Mouse (Mus musculus): ENCODE results near the gene Hadha. TPM values are rescaled to one million over a fixed set of nuclear protein-coding genes. Genes with fewer than 3 reads are reported as not detected.

The Hadha gene
- total and polyA plus RNA-seq, 3 experiments, result 76.0 to 117 (median 83.0) TPM

DNA sequence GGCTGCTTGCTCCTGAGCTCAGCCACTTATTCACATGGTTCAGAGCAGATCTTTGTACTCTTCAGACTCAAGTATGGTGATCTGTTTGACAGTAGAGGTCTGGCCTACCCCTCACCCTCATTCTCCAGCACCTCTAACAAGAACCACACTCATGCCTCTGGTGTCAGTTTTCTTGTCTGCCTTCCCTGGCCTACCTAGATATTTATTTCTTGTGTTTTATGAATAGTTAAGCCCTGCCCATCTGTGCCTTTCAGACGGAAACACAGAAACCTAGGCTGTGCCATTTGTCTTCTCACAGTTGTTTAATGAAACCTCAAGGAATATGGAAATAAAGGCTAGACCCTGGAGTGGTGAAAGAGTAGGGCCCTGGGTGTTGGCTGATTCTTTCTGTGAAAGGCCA is 36.9 kb downstream of the Hadha start:
- H3K4me2 ChIP-seq (ENCODE audit: insufficient read depth, low read depth, poor library complexity, severe bottlenecking), result no peak overlapping the region
- no peak overlapping the region for H3K4me3 ChIP-seq (replicated peaks in 1 of 3; ENCODE audit: low read depth in 2 of 3, low read length in 2 of 3, poor library complexity in 1 of 3)
- peaks cover 45 to 77% of the 10 kb centered on the region in 2 experiments for H3K36me3 ChIP-seq (replicated peaks in 1 of 2; ENCODE audit: control insufficient read depth in 1 of 2, insufficient read depth in 1 of 2, low read length in 1 of 2)
- no peak for DNase-seq (ENCODE audit: extremely low read depth)
- H3K9me3 ChIP-seq (replicated peaks; ENCODE audit: low read length), result peaks cover 12% of the 10 kb centered on the region
- peaks cover 0 to 12% of the 10 kb centered on the region in 2 experiments; a peak in 2 of 4 replicates for H3K4me1 ChIP-seq (ENCODE audit: control insufficient read depth in 1 of 2, insufficient read depth in 2 of 2)
- dilution Hi-C loops (cut with MboI; ENCODE audit: extremely low pct_ligation_motif_present, extremely low pct_unique_long_range_greater_than_20kb, low sequenced_read_pairs) (no loop called here), in situ Hi-C loops (cut with MboI; ENCODE audit: low pct_ligation_motif_present, low pct_unique_long_range_greater_than_20kb, low sequenced_read_pairs) (no loop called here)
- no peaks in the 10 kb centered on the region for H3K27me3 ChIP-seq (replicated peaks)
- no peak overlapping the region for H3K27ac ChIP-seq (ENCODE audit: insufficient read depth, low read depth)
- H3K79me2 ChIP-seq (replicated peaks; ENCODE audit: control insufficient read depth, extremely low read depth, insufficient read depth, poor library complexity, severe bottlenecking), result no peaks in the 10 kb centered on the region
- TF ChIP-seq CHD2 (IDR thresholded peaks at IDR 0.05; ENCODE audit: low read length), result no peak
- TF ChIP-seq MAX (IDR thresholded peaks at IDR 0.05; ENCODE audit: low read length), result no peak
- TF ChIP-seq CHD1 (IDR thresholded peaks at IDR 0.05; ENCODE audit: low read depth, low read length), result no peak
- TF ChIP-seq NRF1 (IDR thresholded peaks at IDR 0.05; ENCODE audit: low read depth, low read length), result no peak
- H3K9ac ChIP-seq (ENCODE audit: insufficient read depth, low read depth), result no peak overlapping the region

DNA sequence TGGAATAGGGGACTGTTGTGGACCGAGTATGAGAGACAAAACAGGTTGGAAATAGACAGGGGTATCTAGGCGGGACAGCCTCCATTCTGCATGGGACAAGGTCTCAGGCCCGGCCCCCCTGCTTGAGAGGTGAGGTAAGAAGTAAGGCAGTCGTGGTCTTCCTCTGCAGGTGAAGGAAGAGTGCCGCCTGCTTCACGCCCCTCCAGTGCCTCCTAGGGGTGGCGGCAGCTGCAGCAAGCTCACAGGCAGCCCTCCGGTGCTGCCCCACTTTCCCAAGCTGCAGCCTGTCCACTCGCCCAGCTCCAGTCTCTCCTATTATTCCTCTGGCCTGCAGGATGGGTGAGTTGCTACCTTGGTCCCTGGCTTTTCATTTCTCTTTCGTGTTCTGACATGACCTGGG is 39.2 kb downstream of the Hadha start:
- TF ChIP-seq ZC3H11A (IDR thresholded peaks at IDR 0.05; ENCODE audit: low read depth, low read length) (no peak), USF1 (IDR thresholded peaks at IDR 0.05; ENCODE audit: low read depth, low read length) (no peak), TCF12 (IDR thresholded peaks at IDR 0.05; ENCODE audit: low read depth, low read length) (no peak)
- H3K27ac ChIP-seq (ENCODE audit: insufficient read depth, low read depth), result no peak overlapping the region
- H3K4me1 ChIP-seq (ENCODE audit: control insufficient read depth in 1 of 2, insufficient read depth in 2 of 2), result peaks cover 2 to 19% of the 10 kb centered on the region in 2 experiments; a peak in 2 of 4 replicates
- in situ Hi-C loops (cut with MboI; ENCODE audit: low pct_ligation_motif_present, low pct_unique_long_range_greater_than_20kb, low sequenced_read_pairs), result no loop called here
- no peak overlapping the region for H3K4me3 ChIP-seq (replicated peaks in 1 of 3; ENCODE audit: low read depth in 2 of 3, low read length in 2 of 3, poor library complexity in 1 of 3)
- H3K4me2 ChIP-seq (ENCODE audit: insufficient read depth, low read depth, poor library complexity, severe bottlenecking), result no peak overlapping the region
- H3K27me3 ChIP-seq (replicated peaks), result no peaks in the 10 kb centered on the region
- H3K79me2 ChIP-seq (replicated peaks; ENCODE audit: control insufficient read depth, extremely low read depth, insufficient read depth, poor library complexity, severe bottlenecking), result no peaks in the 10 kb centered on the region
- dilution Hi-C loops (cut with MboI; ENCODE audit: extremely low pct_ligation_motif_present, extremely low pct_unique_long_range_greater_than_20kb, low sequenced_read_pairs), result no loop called here
- no peak overlapping the region for H3K9ac ChIP-seq (ENCODE audit: insufficient read depth, low read depth)
- peaks cover 12% of the 10 kb centered on the region for H3K9me3 ChIP-seq (replicated peaks; ENCODE audit: low read length)
- peaks cover 22 to 54% of the 10 kb centered on the region in 2 experiments for H3K36me3 ChIP-seq (replicated peaks in 1 of 2; ENCODE audit: control insufficient read depth in 1 of 2, insufficient read depth in 1 of 2, low read length in 1 of 2)
- DNase-seq (ENCODE audit: extremely low read depth), result no peak

DNA sequence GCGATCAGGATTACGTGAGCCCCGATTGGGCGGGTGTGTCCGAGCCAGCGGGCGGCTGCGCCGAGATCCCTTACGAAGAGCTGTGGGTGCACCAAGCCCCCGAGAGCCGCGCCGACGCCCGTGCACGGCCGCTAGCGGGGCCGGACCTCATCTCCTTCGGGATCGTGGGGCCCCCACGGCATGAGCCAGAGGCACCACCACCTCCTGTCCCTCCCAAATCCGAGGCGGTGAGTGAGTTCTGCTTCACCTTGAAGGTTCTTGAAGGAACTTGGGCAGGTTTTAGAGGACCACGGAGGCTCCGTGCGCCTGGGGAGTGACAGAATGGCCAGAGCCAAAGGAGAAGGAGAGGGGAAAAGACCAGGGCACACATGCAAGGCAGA is 40.2 kb downstream of the Hadha start:
- no peaks in the 10 kb centered on the region for H3K27me3 ChIP-seq (replicated peaks)
- H3K4me3 ChIP-seq (replicated peaks in 1 of 3; ENCODE audit: low read depth in 2 of 3, low read length in 2 of 3, poor library complexity in 1 of 3), result no peak overlapping the region
- H3K4me2 ChIP-seq (ENCODE audit: insufficient read depth, low read depth, poor library complexity, severe bottlenecking), result no peak overlapping the region
- peaks cover 14 to 45% of the 10 kb centered on the region in 2 experiments for H3K36me3 ChIP-seq (replicated peaks in 1 of 2; ENCODE audit: control insufficient read depth in 1 of 2, insufficient read depth in 1 of 2, low read length in 1 of 2)
- H3K27ac ChIP-seq (ENCODE audit: insufficient read depth, low read depth), result no peak overlapping the region
- dilution Hi-C loops (cut with MboI; ENCODE audit: extremely low pct_ligation_motif_present, extremely low pct_unique_long_range_greater_than_20kb, low sequenced_read_pairs), result no loop called here
- H3K79me2 ChIP-seq (replicated peaks; ENCODE audit: control insufficient read depth, extremely low read depth, insufficient read depth, poor library complexity, severe bottlenecking), result no peaks in the 10 kb centered on the region
- no peak overlapping the region for H3K9ac ChIP-seq (ENCODE audit: insufficient read depth, low read depth)
- DNase-seq (ENCODE audit: extremely low read depth), result no peak
- H3K9me3 ChIP-seq (replicated peaks; ENCODE audit: low read length), result peaks cover 12% of the 10 kb centered on the region
- no peak for TF ChIP-seq ETS1 (conservative IDR thresholded peaks at IDR 0.05; ENCODE audit: low read depth, low read length)
- no peak for TF ChIP-seq USF1 (IDR thresholded peaks at IDR 0.05; ENCODE audit: low read depth, low read length)
- no peak for TF ChIP-seq MYC (IDR thresholded peaks at IDR 0.05; ENCODE audit: low read depth, low read length)
- TF ChIP-seq POLR2A (IDR thresholded peaks at IDR 0.05; ENCODE audit: low read depth, low read length), result no peak
- TF ChIP-seq CHD2 (IDR thresholded peaks at IDR 0.05; ENCODE audit: low read length), result no peak
- no peak for TF ChIP-seq CHD1 (IDR thresholded peaks at IDR 0.05; ENCODE audit: low read depth, low read length)
- no peak for TF ChIP-seq ZKSCAN1 (IDR thresholded peaks at IDR 0.05; ENCODE audit: borderline replicate concordance, low read depth, low read length)
- no peak for TF ChIP-seq ELF1 (IDR thresholded peaks at IDR 0.05; ENCODE audit: low read depth, low read length)
- H3K4me1 ChIP-seq (ENCODE audit: control insufficient read depth in 1 of 2, insufficient read depth in 2 of 2), result peaks cover 2 to 17% of the 10 kb centered on the region in 2 experiments; a peak in 2 of 4 replicates
- in situ Hi-C loops (cut with MboI; ENCODE audit: low pct_ligation_motif_present, low pct_unique_long_range_greater_than_20kb, low sequenced_read_pairs), result no loop called here

All from CH12.LX (cell line).